Mouse (Mus musculus): ENCODE measurements around the gene Zfyve19. TPM values are rescaled to one million over a fixed set of nuclear protein-coding genes. Genes with fewer than 3 reads are reported as not detected.

Gene Zfyve19
- 16.4 and 21.6 TPM in 2 replicates for total RNA-seq (2015)
- total RNA-seq (2017) = 30.7 and 39.8 TPM in 2 replicates

- peak; percentile 95 for ATAC-seq (ENCODE audit: poor library complexity, severe bottlenecking)
Measured at GRCm38 (mm10) chr2:119208344-119209175, at the start of gene Zfyve19, which contains the start of gene Dnajc17. TSS of gene Zfyve19 (plus strand) at chr2:119208617. TSS of gene Dnajc17 (minus strand) at chr2:119208795.

- no peak for ATAC-seq (ENCODE audit: poor library complexity, severe bottlenecking)
Measured at GRCm38 (mm10) chr2:119161247-119161646, 47.2 kb upstream of the Zfyve19 start.

GRCm38 (mm10) chr2:119163135-119163534, 45.3 kb upstream of the Zfyve19 start:
- peak; percentile 29; the same call in 1 of the 2 replicates for ATAC-seq (ENCODE audit: poor library complexity, severe bottlenecking)

- ATAC-seq (ENCODE audit: poor library complexity, severe bottlenecking) = no peak
Measured at GRCm38 (mm10) chr2:119163999-119164398, 44.4 kb upstream of the Zfyve19 start.

GRCm38 (mm10) chr2:119165401-119165800, 43.0 kb upstream of the Zfyve19 start:
- ATAC-seq (ENCODE audit: poor library complexity, severe bottlenecking) = no peak

- ATAC-seq (ENCODE audit: poor library complexity, severe bottlenecking) = peak; percentile 82
Measured at GRCm38 (mm10) chr2:119166901-119167865, 41.2 kb upstream of the Zfyve19 start, which contains the start of gene Gchfr. TSS of gene Gchfr (plus strand) at chr2:119167773.

- ATAC-seq (ENCODE audit: poor library complexity, severe bottlenecking) = no peak
Measured at GRCm38 (mm10) chr2:119167866-119168256, 40.6 kb upstream of the Zfyve19 start.

- no peak for ATAC-seq (ENCODE audit: poor library complexity, severe bottlenecking)
Measured at GRCm38 (mm10) chr2:119170282-119170681, 38.1 kb upstream of the Zfyve19 start.

GRCm38 (mm10) chr2:119171574-119171973, 36.8 kb upstream of the Zfyve19 start:
- no peak for ATAC-seq (ENCODE audit: poor library complexity, severe bottlenecking)

- no peak for ATAC-seq (ENCODE audit: poor library complexity, severe bottlenecking)
Measured at GRCm38 (mm10) chr2:119172446-119172845, 36.0 kb upstream of the Zfyve19 start.

- ATAC-seq (ENCODE audit: poor library complexity, severe bottlenecking) = no peak
Measured at GRCm38 (mm10) chr2:119172862-119173576, 35.4 kb upstream of the Zfyve19 start.

- no peak for ATAC-seq (ENCODE audit: poor library complexity, severe bottlenecking)
Measured at GRCm38 (mm10) chr2:119173991-119174651, 34.3 kb upstream of the Zfyve19 start, which contains the start of gene Gm14137. TSS of gene Gm14137 (plus strand) at chr2:119174509.

GRCm38 (mm10) chr2:119174866-119175265, 33.6 kb upstream of the Zfyve19 start:
- ATAC-seq (ENCODE audit: poor library complexity, severe bottlenecking) = no peak

- ATAC-seq (ENCODE audit: poor library complexity, severe bottlenecking) = no peak
Measured at GRCm38 (mm10) chr2:119175614-119176013, 32.8 kb upstream of the Zfyve19 start.

- no peak for ATAC-seq (ENCODE audit: poor library complexity, severe bottlenecking)
Measured at GRCm38 (mm10) chr2:119176761-119177160, 31.7 kb upstream of the Zfyve19 start.

- no peak for ATAC-seq (ENCODE audit: poor library complexity, severe bottlenecking)
Measured at GRCm38 (mm10) chr2:119177384-119177939, 31.0 kb upstream of the Zfyve19 start.

GRCm38 (mm10) chr2:119182914-119183313, 25.5 kb upstream of the Zfyve19 start:
- ATAC-seq (ENCODE audit: poor library complexity, severe bottlenecking) = no peak

GRCm38 (mm10) chr2:119189029-119189710, 19.2 kb upstream of the Zfyve19 start:
- peak; percentile 99 for ATAC-seq (ENCODE audit: poor library complexity, severe bottlenecking)

- no peak for ATAC-seq (ENCODE audit: poor library complexity, severe bottlenecking)
Measured at GRCm38 (mm10) chr2:119190969-119191368, 17.4 kb upstream of the Zfyve19 start.
